Mouse (Mus musculus): ENCODE measurements around the gene Csrnp3.

DNA sequence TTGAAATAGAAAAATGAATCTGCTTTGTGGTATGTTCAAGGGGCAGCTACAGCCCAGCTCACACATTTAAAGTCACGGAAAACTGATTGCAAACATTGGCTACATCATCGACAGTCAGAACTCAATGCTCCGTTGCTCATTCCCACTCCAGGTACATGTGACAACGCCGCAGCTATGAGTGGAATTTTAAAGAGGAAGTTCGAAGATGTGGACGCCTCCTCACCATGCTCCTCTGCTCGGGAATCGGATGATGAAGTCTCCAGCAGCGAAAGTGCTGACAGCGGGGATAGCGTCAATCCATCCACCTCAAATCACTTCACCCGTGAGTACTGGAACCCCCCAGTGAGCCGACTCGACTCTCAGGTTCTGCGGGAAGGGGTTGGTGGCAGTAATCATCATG lies 103.2 kb downstream of the Csrnp3 start:
- TF ChIP-seq CTCF (IDR thresholded peaks at IDR 0.05; ENCODE audit: low read depth, low read length) (no peak), POLR2A (IDR thresholded peaks at IDR 0.05; ENCODE audit: extremely low read depth, insufficient read depth, low read length) (no peak)
